Mouse (Mus musculus): Measurements from ENCODE around the gene Mrps12.

GRCm38 (mm10) chr7:28700269-28700668 lies 41.4 kb downstream of the Mrps12 start:
- TF ChIP-seq CTCF (IDR thresholded peaks at IDR 0.05; ENCODE audit: low read depth, low read length) (no peak), POLR2A (IDR thresholded peaks at IDR 0.05; ENCODE audit: extremely low read depth, insufficient read depth, low read length) (no peak)

Measured in liver, adult 2 months (tissue).